Mouse (Mus musculus): ENCODE data around the gene Gm21988.

DNA sequence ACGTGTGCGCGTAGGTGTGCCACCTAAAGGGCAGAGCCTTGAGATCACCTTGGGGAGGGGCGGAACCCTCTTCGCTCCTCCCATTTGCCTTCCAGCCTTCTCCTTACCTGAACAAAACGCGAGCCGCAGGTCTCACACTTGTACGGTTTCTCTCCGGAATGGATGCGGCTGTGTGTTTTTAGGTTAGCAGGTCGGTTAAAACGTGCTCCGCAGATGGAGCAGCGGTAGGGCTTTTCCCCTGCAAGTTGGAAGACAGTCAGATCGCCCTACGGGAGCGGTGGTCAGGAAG is 13.1 kb downstream of the Gm21988 start:
- TF ChIP-seq CTCF (conservative IDR thresholded peaks at IDR 0.05; ENCODE audit: low read length) (no peak), NANOG (IDR thresholded peaks at IDR 0.05; ENCODE audit: borderline replicate concordance, low read length) (no peak)

All from E14TG2a.4 (cell line).